Mouse (Mus musculus) cortical plate, adult 2 months (tissue): Measurements from ENCODE around the gene Cask.

Source experiments
- CTCF ChIP-seq: fragments of 200-500 bp; IDR thresholded peaks from 2 replicates; pipeline ENCODE4 v1.5.1; 2011; ENCODE audit warnings: mild to moderate bottlenecking, control low read depth, low read length; ENCODE audit not compliant: insufficient read depth; ENCODE audit errors: extremely low read depth
- POLR2A ChIP-seq: fragments of 200-500 bp; IDR thresholded peaks from 2 replicates; pipeline ENCODE4 v1.6.1; 2011; ENCODE audit warnings: mild to moderate bottlenecking, low read length, control low read depth; ENCODE audit not compliant: insufficient read depth; ENCODE audit errors: extremely low read depth

GRCm38 (mm10) chrX:13845141-13845857, 5.9 kb downstream of the Cask start:
- TF ChIP-seq POLR2A = no peak
- TF ChIP-seq CTCF = no peak
